Mouse (Mus musculus) heart, embryonic 15.5 days (tissue): ENCODE measurements at regions not wholly inside any gene's neighbourhood (a gene's known extent, or its start where the extent isn't known, plus 50 kb on each side); places are given as distances from the start of the nearest gene placed in this dataset.
A peak's percentile ranks its signal among the peaks of the same experiment; 100 is the strongest.

Source experiments
- ATAC-seq: fragments of 200-750 bp; cut with Nextera tagmentation; replicated peaks from 2 replicates; pipeline ENCODE4 v1.8.0; 2017; ENCODE audit warnings: low read depth, moderate TSS enrichment; ENCODE audit not compliant: insufficient number of reproducible peaks, insufficient read depth, low FRiP score
- H3K27ac ChIP-seq: fragments of 300-500 bp; sonication (generic); 2 replicates; pipeline ENCODE4 v1.5.1; 2015; ENCODE audit warnings: mild to moderate bottlenecking, inconsistent platforms
- H3K27me3 ChIP-seq: fragments of 300-500 bp; sonication (generic); 2 replicates; pipeline ENCODE4 v1.6.1; 2015; ENCODE audit warnings: inconsistent platforms
- H3K36me3 ChIP-seq: fragments of 300-500 bp; sonication (generic); 2 replicates; pipeline ENCODE4 v1.6.1; 2015; ENCODE audit warnings: mild to moderate bottlenecking, inconsistent platforms
- H3K4me1 ChIP-seq: fragments of 300-500 bp; sonication (generic); replicated peaks from 2 replicates; pipeline ENCODE4 v1.6.1; 2015; ENCODE audit warnings: inconsistent platforms
- H3K4me2 ChIP-seq: fragments of 300-500 bp; sonication (generic); 2 replicates; pipeline ENCODE4 v1.6.1; 2015; ENCODE audit warnings: inconsistent platforms, mild to moderate bottlenecking, moderate library complexity
- H3K4me3 ChIP-seq: fragments of 300-500 bp; sonication (generic); 2 replicates; pipeline ENCODE4 v1.5.1; 2015; ENCODE audit warnings: mild to moderate bottlenecking, inconsistent platforms
- H3K9ac ChIP-seq: fragments of 300-500 bp; sonication (generic); 2 replicates; pipeline ENCODE4 v1.6.1; 2015; ENCODE audit warnings: mild to moderate bottlenecking, inconsistent platforms
- H3K9me3 ChIP-seq: fragments of 300-500 bp; sonication (generic); replicated peaks from 2 replicates; pipeline ENCODE4 v1.6.1; 2016; ENCODE audit warnings: inconsistent platforms
- WGBS: fragments of 180-500 bp; shearing (Covaris S2); methylation state at CpG from one replicate; pipeline ENCODE4 v1.1.7; 2015; ENCODE audit warnings: mixed read lengths; 5-methylcytosine and 5-hydroxymethylcytosine counted together

GRCm38 (mm10) chr11:48526316-48526715 is 273.8 kb upstream of the Rack1 start:
- WGBS = 77% methylated on average over 3 of the region's 3 CpGs
- no peak for ATAC-seq
- no peak overlapping the region for H3K4me3 ChIP-seq
- H3K4me2 ChIP-seq = no peak overlapping the region
- H3K27ac ChIP-seq = no peak overlapping the region
- H3K9ac ChIP-seq = no peak overlapping the region
- no peaks in the 10 kb centered on the region for H3K9me3 ChIP-seq
- peaks cover 10% of the 10 kb centered on the region; the same call in 1 of the 2 replicates for H3K4me1 ChIP-seq
- H3K36me3 ChIP-seq = no peaks in the 10 kb centered on the region
- H3K27me3 ChIP-seq = no peaks in the 10 kb centered on the region

DNA sequence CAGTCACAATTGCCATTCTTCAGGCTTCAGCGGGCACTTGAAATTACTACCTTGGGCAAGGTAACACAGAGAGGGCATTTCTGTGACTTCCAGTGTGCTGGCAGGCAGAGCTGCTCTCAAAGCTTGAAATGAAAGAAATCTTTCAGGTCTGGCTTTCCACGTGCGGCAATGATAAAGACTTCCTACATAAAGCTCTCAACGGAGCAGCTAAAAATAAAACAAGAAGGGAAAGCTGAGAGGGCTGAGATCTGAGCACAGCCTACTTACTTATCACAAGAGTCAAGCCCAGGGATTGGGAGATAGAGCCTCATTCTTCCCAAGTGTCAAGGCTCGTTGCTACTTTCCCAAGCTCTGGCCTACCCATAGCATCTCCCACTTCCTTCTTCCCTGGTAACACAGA is 274.6 kb upstream of the Rack1 start:
- H3K27me3 ChIP-seq = no peaks in the 10 kb centered on the region
- H3K9me3 ChIP-seq = no peaks in the 10 kb centered on the region
- H3K4me3 ChIP-seq = no peak overlapping the region
- no peak overlapping the region for H3K27ac ChIP-seq
- no peak for ATAC-seq
- H3K4me2 ChIP-seq = no peak overlapping the region
- WGBS = 22% methylated on average over 5 of the region's 5 CpGs
- no peaks in the 10 kb centered on the region for H3K36me3 ChIP-seq
- peaks cover 10% of the 10 kb centered on the region; the same call in 1 of the 2 replicates for H3K4me1 ChIP-seq
- no peak overlapping the region for H3K9ac ChIP-seq

DNA sequence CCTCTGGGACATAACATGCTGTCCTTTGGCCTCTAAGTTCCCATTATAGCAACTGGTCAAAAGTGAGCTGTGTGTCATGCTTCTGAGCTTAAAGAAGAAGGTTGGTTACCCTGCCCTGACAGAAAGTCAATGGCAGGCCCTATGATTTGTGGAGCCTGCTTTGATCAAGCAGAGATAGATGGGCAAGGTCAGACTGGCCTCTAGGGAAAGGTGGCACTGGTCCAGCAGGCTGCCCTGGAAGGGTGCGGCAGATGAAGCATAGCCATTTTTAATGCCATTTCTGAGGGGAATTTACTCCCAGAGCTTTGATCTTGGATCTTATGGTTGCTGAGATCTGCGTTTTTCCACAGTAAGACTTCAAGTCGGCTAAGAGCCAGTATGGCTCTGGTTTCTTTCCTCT is 293.2 kb upstream of the Rack1 start:
- Histone ChIP-seq H3K9me3 (no peaks in the 10 kb centered on the region), H3K4me2 (no peak overlapping the region), H3K27ac (no peak overlapping the region), H3K4me3 (no peak overlapping the region), H3K36me3 (no peaks in the 10 kb centered on the region), H3K4me1 (no peaks in the 10 kb centered on the region), H3K9ac (no peak overlapping the region), H3K27me3 (no peaks in the 10 kb centered on the region)
- no peak for ATAC-seq
- 78% methylated on average over 3 of the region's 3 CpGs for WGBS

DNA sequence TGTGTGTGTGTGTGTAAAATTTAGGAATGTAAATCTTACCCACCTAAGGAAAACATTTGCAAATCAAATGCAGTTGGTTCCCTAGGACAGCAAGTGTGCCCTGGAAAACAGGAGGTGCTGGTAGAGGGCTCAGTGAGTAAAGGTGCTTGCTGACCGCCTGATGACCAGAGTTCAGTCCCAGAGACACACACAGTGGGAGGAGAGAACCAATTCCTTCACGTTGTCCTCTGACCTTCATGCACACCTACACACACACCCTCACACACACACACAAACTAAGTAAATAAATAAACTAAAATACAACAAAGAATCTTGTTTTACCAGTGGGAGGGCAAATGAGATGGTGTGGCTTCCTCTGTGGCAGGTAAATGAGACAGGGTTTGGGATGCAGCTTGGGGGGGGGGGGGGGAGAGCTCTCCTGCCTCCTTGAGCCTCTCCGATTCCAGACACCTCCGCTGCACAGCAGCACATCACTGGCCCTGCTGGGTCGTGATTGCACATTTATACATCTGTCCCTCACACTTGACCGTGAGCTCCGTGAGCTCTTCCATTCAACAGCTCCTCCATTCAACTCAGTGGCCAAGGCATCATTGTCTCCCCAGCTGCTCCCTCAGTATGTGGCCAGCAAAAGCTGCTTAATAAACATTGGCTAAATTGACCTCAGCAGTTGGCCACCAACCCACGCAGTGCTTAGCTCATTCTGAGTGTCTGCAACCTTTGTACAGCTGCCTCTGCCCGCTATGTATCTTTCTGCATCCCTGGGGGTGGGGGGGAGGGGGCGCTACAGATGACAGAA is 297.9 kb upstream of the Rack1 start:
- Histone ChIP-seq H3K36me3 (no peaks in the 10 kb centered on the region), H3K9me3 (no peaks in the 10 kb centered on the region), H3K4me2 (no peak overlapping the region), H3K9ac (no peak overlapping the region), H3K4me1 (no peaks in the 10 kb centered on the region), H3K27ac (no peak overlapping the region), H3K27me3 (no peaks in the 10 kb centered on the region), H3K4me3 (no peak overlapping the region)
- WGBS = 53% methylated on average over 10 of the region's 10 CpGs
- no peak for ATAC-seq

GRCm38 (mm10) chr11:48499057-48499456 is 301.1 kb upstream of the Rack1 start:
- ATAC-seq = no peak
- 72% methylated on average over 1 of the region's 1 CpGs for WGBS

GRCm38 (mm10) chr11:48488308-48488707 is 311.8 kb upstream of the Rack1 start:
- Histone ChIP-seq H3K4me3 (no peak overlapping the region), H3K9me3 (no peaks in the 10 kb centered on the region), H3K4me2 (no peak overlapping the region), H3K27ac (no peak overlapping the region), H3K9ac (no peak overlapping the region), H3K4me1 (no peaks in the 10 kb centered on the region), H3K27me3 (no peaks in the 10 kb centered on the region), H3K36me3 (no peaks in the 10 kb centered on the region)
- ATAC-seq = no peak
- 57% methylated on average over 1 of the region's 1 CpGs for WGBS

More at GRCm38 (mm10) chr11:48499057-48499456, 301.1 kb upstream of the Rack1 start:
- no peaks in the 10 kb centered on the region for H3K36me3 ChIP-seq
- H3K4me2 ChIP-seq = no peak overlapping the region
- no peak overlapping the region for H3K4me3 ChIP-seq
- H3K27ac ChIP-seq = no peak overlapping the region
- no peaks in the 10 kb centered on the region for H3K27me3 ChIP-seq
- no peak overlapping the region for H3K9ac ChIP-seq
- H3K9me3 ChIP-seq = no peaks in the 10 kb centered on the region
- no peaks in the 10 kb centered on the region for H3K4me1 ChIP-seq

- no peaks in the 10 kb centered on the region for H3K4me1 ChIP-seq
- no peak overlapping the region for H3K4me2 ChIP-seq
- no peaks in the 10 kb centered on the region for H3K9me3 ChIP-seq
- no peaks in the 10 kb centered on the region for H3K27me3 ChIP-seq
- H3K4me3 ChIP-seq = no peak overlapping the region
- no peak overlapping the region for H3K9ac ChIP-seq
- ATAC-seq = no peak
- H3K27ac ChIP-seq = 0 out of 2 replicates have a peak overlapping the region, but pooled peaks have one; percentile 26
- no peaks in the 10 kb centered on the region for H3K36me3 ChIP-seq
- 41% methylated on average over 4 of the region's 4 CpGs for WGBS
Observed at GRCm38 (mm10) chr11:48464036-48464435, 336.1 kb upstream of the Rack1 start.

- 83% methylated on average over 1 of the region's 1 CpGs for WGBS
- no peak for ATAC-seq
Observed at GRCm38 (mm10) chr11:48449883-48450282, 350.2 kb upstream of the Rack1 start.

GRCm38 (mm10) chr11:48442534-48443254 is 357.4 kb upstream of the Rack1 start:
- no peak overlapping the region for H3K4me3 ChIP-seq
- no peak overlapping the region for H3K9ac ChIP-seq
- H3K27me3 ChIP-seq = no peaks in the 10 kb centered on the region
- no peaks in the 10 kb centered on the region for H3K4me1 ChIP-seq
- no peak for ATAC-seq
- no peak overlapping the region for H3K4me2 ChIP-seq
- no peak overlapping the region for H3K27ac ChIP-seq
- no peaks in the 10 kb centered on the region for H3K36me3 ChIP-seq
- 56% methylated on average over 5 of the region's 5 CpGs for WGBS
- no peaks in the 10 kb centered on the region for H3K9me3 ChIP-seq

More at GRCm38 (mm10) chr11:48449883-48450282, 350.2 kb upstream of the Rack1 start:
- H3K4me1 ChIP-seq = no peaks in the 10 kb centered on the region
- H3K36me3 ChIP-seq = no peaks in the 10 kb centered on the region
- no peaks in the 10 kb centered on the region for H3K9me3 ChIP-seq
- no peak overlapping the region for H3K27ac ChIP-seq
- no peak overlapping the region for H3K9ac ChIP-seq
- H3K4me3 ChIP-seq = no peak overlapping the region
- H3K4me2 ChIP-seq = no peak overlapping the region
- H3K27me3 ChIP-seq = no peaks in the 10 kb centered on the region

DNA sequence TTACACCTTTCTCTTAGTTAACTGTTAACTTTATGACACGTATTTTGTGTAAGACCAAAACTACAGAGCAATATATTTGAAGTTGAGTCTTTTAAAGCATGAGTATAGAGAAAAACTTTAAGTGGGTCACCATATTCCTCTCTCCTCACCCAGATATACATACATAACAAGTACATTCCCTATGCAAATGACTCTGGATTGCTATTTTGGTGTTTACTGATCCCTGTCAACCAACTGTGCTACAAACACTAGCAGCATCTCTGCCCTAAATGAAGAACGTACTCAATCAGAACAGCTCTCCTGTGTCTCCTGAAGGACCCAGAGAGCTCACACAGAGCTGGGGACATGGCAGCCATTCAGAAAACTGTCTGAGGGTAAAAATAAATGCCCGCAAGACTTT is 363.4 kb upstream of the Rack1 start:
- WGBS = 83% methylated on average over 3 of the region's 3 CpGs
- Histone ChIP-seq H3K9me3 (no peaks in the 10 kb centered on the region), H3K4me1 (no peaks in the 10 kb centered on the region), H3K27ac (no peak overlapping the region), H3K4me3 (no peak overlapping the region), H3K36me3 (no peaks in the 10 kb centered on the region), H3K9ac (no peak overlapping the region), H3K27me3 (no peaks in the 10 kb centered on the region), H3K4me2 (no peak overlapping the region)
- ATAC-seq = no peak

DNA sequence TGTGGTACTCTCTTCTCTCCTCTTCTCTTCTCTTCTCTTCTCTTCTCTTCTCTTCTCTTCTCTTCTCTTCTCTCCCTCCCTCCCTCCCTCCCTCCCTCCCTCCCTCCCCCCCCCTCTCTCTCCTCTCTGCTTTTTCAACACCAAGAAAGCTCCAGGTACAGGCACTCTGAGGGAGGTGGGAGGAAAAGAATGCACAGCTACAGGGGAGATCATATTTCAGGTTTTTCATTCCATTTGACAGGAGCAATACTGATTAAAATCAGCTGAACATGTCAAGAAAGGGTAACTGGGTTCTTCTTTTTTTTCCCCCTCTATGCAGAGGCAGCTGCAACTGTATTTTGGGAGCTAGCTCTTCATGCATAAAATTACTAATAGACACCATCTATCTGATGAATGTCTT is 368.8 kb upstream of the Rack1 start:
- H3K4me1 ChIP-seq = no peaks in the 10 kb centered on the region
- H3K27ac ChIP-seq = no peak overlapping the region
- no peak for ATAC-seq
- H3K9me3 ChIP-seq = no peaks in the 10 kb centered on the region
- H3K27me3 ChIP-seq = no peaks in the 10 kb centered on the region
- H3K9ac ChIP-seq = no peak overlapping the region
- no peak overlapping the region for H3K4me2 ChIP-seq
- H3K4me3 ChIP-seq = no peak overlapping the region
- H3K36me3 ChIP-seq = no peaks in the 10 kb centered on the region

DNA sequence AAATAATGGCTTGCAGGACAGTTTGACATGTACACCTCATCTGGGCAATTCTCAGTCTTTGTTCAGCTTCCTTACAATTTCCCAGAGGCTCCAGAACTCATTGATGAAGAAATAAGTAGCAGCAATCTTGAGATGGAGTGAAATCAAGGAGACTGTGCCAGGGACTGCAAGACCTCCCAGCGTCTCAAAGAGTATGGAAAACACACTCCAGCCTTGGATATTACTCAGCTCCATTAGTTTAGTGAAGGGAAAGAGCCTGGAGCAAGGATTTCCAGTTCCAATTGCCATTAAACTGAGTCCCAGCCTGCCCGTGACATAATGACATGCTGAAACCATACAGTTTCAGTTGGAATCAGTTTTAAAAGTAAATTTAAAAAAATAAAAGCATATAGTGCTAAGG is 372.7 kb upstream of the Rack1 start:
- H3K9me3 ChIP-seq = no peaks in the 10 kb centered on the region
- H3K4me1 ChIP-seq = no peaks in the 10 kb centered on the region
- WGBS = 64% methylated on average over 2 of the region's 2 CpGs
- ATAC-seq = no peak
- no peaks in the 10 kb centered on the region for H3K27me3 ChIP-seq
- no peak overlapping the region for H3K4me3 ChIP-seq
- no peak overlapping the region for H3K9ac ChIP-seq
- no peak overlapping the region for H3K27ac ChIP-seq
- no peaks in the 10 kb centered on the region for H3K36me3 ChIP-seq
- H3K4me2 ChIP-seq = no peak overlapping the region
